Mouse (Mus musculus): ENCODE results near the gene Atp6v0c. TPM values are rescaled to one million over a fixed set of nuclear protein-coding genes. Genes with fewer than 3 reads are reported as not detected.
A peak's percentile ranks its signal among the peaks of the same experiment; 100 is the strongest.
"Not testable (repeated sequence)": the region's sequence is repeated elsewhere in the genome, so short reads cannot be mapped to it uniquely, and the experiment has no call there.

Atp6v0c gene
- polyA plus RNA-seq, 1 experiment from 2014 or later, result 473 TPM

DNA sequence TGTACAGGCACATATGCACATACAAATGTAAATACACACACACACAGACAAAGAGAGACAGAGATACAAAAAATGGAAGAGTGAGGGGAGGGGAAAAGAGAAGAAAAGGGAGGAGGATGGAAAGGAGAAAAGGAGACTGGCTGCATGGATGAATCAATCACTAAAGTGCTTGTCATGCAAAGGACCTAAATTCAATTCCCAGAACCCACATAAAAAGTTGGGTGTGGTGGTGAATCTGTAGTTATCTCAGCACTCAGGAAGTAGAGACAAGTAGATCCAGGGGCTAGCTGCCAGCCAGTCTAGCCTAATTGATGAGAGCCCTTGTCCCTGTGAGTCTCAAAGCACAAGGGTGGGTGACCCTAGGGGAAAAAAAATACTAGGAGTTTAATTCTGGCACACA is 35.4 kb downstream of the Atp6v0c start:
- H3K9me3 ChIP-seq (ENCODE audit: low read depth, low read length), result no peaks in the 10 kb centered on the region
- H3K4me1 ChIP-seq (ENCODE audit: insufficient read depth), result no peaks in the 10 kb centered on the region
- H3K36me3 ChIP-seq (ENCODE audit: insufficient read depth), result no peaks in the 10 kb centered on the region
- DNase-seq (no peak), ATAC-seq (ENCODE audit: insufficient read depth) (no peak)
- H3K27ac ChIP-seq (ENCODE audit: low read depth), result no peak overlapping the region
- H3K27me3 ChIP-seq (ENCODE audit: insufficient read depth, low read length), result no peaks in the 10 kb centered on the region
- H3K4me2 ChIP-seq, result no peak overlapping the region
- H3K9ac ChIP-seq, result no peak overlapping the region
- H3K4me3 ChIP-seq (ENCODE audit: low read depth, low read length), result no peak overlapping the region
- no peak for TF ChIP-seq CTCF (IDR thresholded peaks at IDR 0.05; ENCODE audit: low read depth)

DNA sequence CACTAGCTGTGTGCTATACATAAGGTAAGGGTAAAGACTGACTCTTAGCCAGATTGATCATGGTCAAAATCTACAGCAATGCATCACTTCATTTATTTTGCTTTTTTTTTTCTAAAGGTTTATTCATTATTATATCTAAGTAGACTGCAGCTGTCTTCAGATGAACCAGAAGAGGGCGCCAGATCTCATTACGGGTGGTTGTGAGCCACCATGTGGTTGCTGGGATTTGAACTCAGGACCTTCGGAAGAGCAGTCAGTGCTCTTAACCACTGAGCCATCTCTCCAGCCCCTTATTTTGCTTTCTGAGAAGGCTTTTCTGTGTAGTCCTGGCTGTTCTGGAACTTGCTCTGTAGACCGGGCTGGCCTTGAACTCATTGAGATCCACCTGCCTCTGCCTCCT is 36.6 kb downstream of the Atp6v0c start:
- WGBS, result 82% methylated on average over 4 of the region's 4 CpGs
- not testable (repeated sequence) for H3K4me3 ChIP-seq (ENCODE audit: low read depth, low read length); H3K4me1 ChIP-seq (ENCODE audit: insufficient read depth); H3K4me2 ChIP-seq; H3K9ac ChIP-seq; DNase-seq; ATAC-seq (ENCODE audit: insufficient read depth); H3K27me3 ChIP-seq (ENCODE audit: insufficient read depth, low read length); H3K36me3 ChIP-seq (ENCODE audit: insufficient read depth); H3K9me3 ChIP-seq (ENCODE audit: low read depth, low read length); H3K27ac ChIP-seq (ENCODE audit: low read depth)

GRCm38 (mm10) chr17:24131570-24131969 is 37.9 kb downstream of the Atp6v0c start:
- no peak for DNase-seq
- WGBS, result 88% methylated on average over 3 of the region's 3 CpGs

GRCm38 (mm10) chr17:24129246-24129645 is 40.3 kb downstream of the Atp6v0c start:
- WGBS, result 88% methylated on average over 4 of the region's 4 CpGs
- H3K27ac ChIP-seq (ENCODE audit: low read depth), result not testable (repeated sequence)

More at GRCm38 (mm10) chr17:24131570-24131969, 37.9 kb downstream of the Atp6v0c start:
- Histone ChIP-seq H3K36me3 (ENCODE audit: insufficient read depth) (no peaks in the 10 kb centered on the region), H3K4me2 (no peak overlapping the region), H3K4me3 (ENCODE audit: low read depth, low read length) (no peak overlapping the region), H3K9me3 (ENCODE audit: low read depth, low read length) (no peaks in the 10 kb centered on the region), H3K27me3 (ENCODE audit: insufficient read depth, low read length) (no peaks in the 10 kb centered on the region), H3K27ac (ENCODE audit: low read depth) (no peak overlapping the region), H3K9ac (no peak overlapping the region), H3K4me1 (ENCODE audit: insufficient read depth) (no peaks in the 10 kb centered on the region)
- TF ChIP-seq CTCF (IDR thresholded peaks at IDR 0.05; ENCODE audit: low read depth), result peak; percentile 30
- no peak for ATAC-seq (ENCODE audit: insufficient read depth)

DNA sequence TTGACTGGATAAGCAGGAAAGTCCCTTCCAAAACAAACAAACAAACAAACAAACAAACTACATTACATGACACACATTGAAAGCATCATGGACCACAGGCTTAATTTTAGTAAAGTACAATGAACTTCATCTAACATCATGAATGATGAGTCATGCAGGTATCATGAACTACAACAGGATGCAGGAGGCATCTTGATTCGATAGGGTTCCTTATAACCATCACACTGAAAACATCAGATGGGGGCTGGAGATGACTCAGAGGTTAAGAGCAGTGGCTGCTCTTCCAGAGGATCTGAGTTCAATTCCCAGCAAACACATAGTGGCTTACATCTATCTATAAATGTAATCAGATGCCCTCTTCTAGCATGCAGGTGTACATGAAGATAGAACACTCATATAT is 41.9 kb downstream of the Atp6v0c start:
- ATAC-seq (ENCODE audit: insufficient read depth), result no peak
- H3K9ac ChIP-seq, result no peak overlapping the region
- no peak for TF ChIP-seq CTCF (IDR thresholded peaks at IDR 0.05; ENCODE audit: low read depth)
- no peaks in the 10 kb centered on the region for H3K9me3 ChIP-seq (ENCODE audit: low read depth, low read length)
- no peak for DNase-seq
- no peak overlapping the region for H3K4me2 ChIP-seq
- no peaks in the 10 kb centered on the region for H3K36me3 ChIP-seq (ENCODE audit: insufficient read depth)
- no peaks in the 10 kb centered on the region for H3K4me1 ChIP-seq (ENCODE audit: insufficient read depth)
- H3K27me3 ChIP-seq (ENCODE audit: insufficient read depth, low read length), result no peaks in the 10 kb centered on the region
- 79% methylated on average over 1 of the region's 1 CpGs for WGBS
- no peak overlapping the region for H3K27ac ChIP-seq (ENCODE audit: low read depth)
- no peak overlapping the region for H3K4me3 ChIP-seq (ENCODE audit: low read depth, low read length)

More at GRCm38 (mm10) chr17:24129246-24129645, 40.3 kb downstream of the Atp6v0c start:
- ATAC-seq (ENCODE audit: insufficient read depth); H3K9me3 ChIP-seq (ENCODE audit: low read depth, low read length); H3K4me1 ChIP-seq (ENCODE audit: insufficient read depth); H3K9ac ChIP-seq; H3K4me2 ChIP-seq; H3K27me3 ChIP-seq (ENCODE audit: insufficient read depth, low read length); DNase-seq; H3K36me3 ChIP-seq (ENCODE audit: insufficient read depth); H3K4me3 ChIP-seq (ENCODE audit: low read depth, low read length): not testable (repeated sequence)

DNA sequence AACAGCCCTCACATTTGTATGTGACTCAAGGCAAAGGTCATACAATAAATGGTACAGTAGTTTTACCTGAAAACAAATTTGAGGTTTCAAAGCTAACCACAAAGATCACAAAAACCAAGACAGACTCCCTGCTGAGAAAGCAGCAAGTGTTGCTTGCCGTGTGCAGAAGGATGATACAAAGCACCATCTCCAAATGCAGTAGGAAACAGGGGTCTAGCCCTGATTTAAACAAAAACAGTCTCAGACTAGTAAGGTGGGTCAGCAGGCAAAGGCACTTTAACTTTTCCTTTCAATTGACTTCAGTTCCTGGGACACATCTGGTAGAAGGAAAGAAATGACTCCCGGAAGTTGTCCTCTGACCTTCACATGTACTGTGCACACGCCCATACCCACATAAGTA is 42.7 kb downstream of the Atp6v0c start:
- ATAC-seq (ENCODE audit: insufficient read depth), result no peak
- H3K4me2 ChIP-seq, result no peak overlapping the region
- H3K9ac ChIP-seq, result no peak overlapping the region
- H3K9me3 ChIP-seq (ENCODE audit: low read depth, low read length), result no peaks in the 10 kb centered on the region
- no peaks in the 10 kb centered on the region for H3K36me3 ChIP-seq (ENCODE audit: insufficient read depth)
- no peaks in the 10 kb centered on the region for H3K27me3 ChIP-seq (ENCODE audit: insufficient read depth, low read length)
- no peak overlapping the region for H3K27ac ChIP-seq (ENCODE audit: low read depth)
- 70% methylated on average over 3 of the region's 3 CpGs for WGBS
- no peak for DNase-seq
- no peak for TF ChIP-seq CTCF (IDR thresholded peaks at IDR 0.05; ENCODE audit: low read depth)
- H3K4me3 ChIP-seq (ENCODE audit: low read depth, low read length), result no peak overlapping the region
- H3K4me1 ChIP-seq (ENCODE audit: insufficient read depth), result no peaks in the 10 kb centered on the region

DNA sequence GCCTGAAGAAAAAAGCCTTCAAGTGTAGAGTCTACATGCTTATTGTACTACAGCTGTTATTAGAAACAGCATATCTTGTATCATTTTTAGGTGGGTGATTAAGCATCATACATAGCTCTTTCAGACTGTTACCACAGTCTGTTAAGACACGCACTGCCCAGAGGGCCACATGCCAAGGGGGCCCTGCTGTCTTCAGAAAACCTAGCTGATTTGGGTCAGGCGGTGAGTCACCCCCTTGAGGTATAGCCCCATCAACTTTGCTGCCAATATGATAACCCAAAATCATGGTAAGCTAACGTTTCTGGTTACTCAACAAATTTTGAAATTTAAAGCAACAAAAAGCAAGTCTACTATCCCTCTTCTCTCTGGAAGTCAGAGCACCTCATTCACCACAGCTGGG is 50.1 kb downstream of the Atp6v0c start:
- Histone ChIP-seq H3K9me3 (ENCODE audit: low read depth, low read length) (no peaks in the 10 kb centered on the region), H3K4me1 (ENCODE audit: insufficient read depth) (no peaks in the 10 kb centered on the region), H3K36me3 (ENCODE audit: insufficient read depth) (no peaks in the 10 kb centered on the region), H3K9ac (no peak overlapping the region), H3K4me3 (ENCODE audit: low read depth, low read length) (no peak overlapping the region), H3K27me3 (ENCODE audit: insufficient read depth, low read length) (no peaks in the 10 kb centered on the region), H3K27ac (ENCODE audit: low read depth) (no peak overlapping the region), H3K4me2 (no peak overlapping the region)
- no peak for DNase-seq
- TF ChIP-seq CTCF (IDR thresholded peaks at IDR 0.05; ENCODE audit: low read depth), result no peak
- ATAC-seq (ENCODE audit: insufficient read depth), result no peak
- WGBS, result 75% methylated on average over 3 of the region's 3 CpGs

Other genes starting within 250 kb of the Atp6v0c start
- gene Sbp, start 228.0 kb downstream of the Atp6v0c start, polyA plus RNA-seq (2014; fragmentation: Nextera tagmentation; extraction: Ambion mirVana), result not detected in 2 replicates
- not detected in 2 replicates for gene Sbpl, start 214.4 kb downstream of the Atp6v0c start, polyA plus RNA-seq (2014; fragmentation: Nextera tagmentation; extraction: Ambion mirVana)
- gene Prss30, start 189.1 kb downstream of the Atp6v0c start, polyA plus RNA-seq (2014; fragmentation: Nextera tagmentation; extraction: Ambion mirVana), result 0.20 TPM in 1 of 2 replicates, not detected in the other
- 2.1 TPM in 2 replicates for gene Prss22, start 171.6 kb downstream of the Atp6v0c start, polyA plus RNA-seq (2014; fragmentation: Nextera tagmentation; extraction: Ambion mirVana)
- gene Prss27, start 131.6 kb downstream of the Atp6v0c start, polyA plus RNA-seq (2014; fragmentation: Nextera tagmentation; extraction: Ambion mirVana), result 0.20 and 0.24 TPM in 2 replicates
- gene Kctd5, start 96.2 kb downstream of the Atp6v0c start, polyA plus RNA-seq (2014; fragmentation: Nextera tagmentation; extraction: Ambion mirVana), result 64.4 and 69.6 TPM in 2 replicates
- gene Pdpk1, start 18.8 kb downstream of the Atp6v0c start, polyA plus RNA-seq (2014; fragmentation: Nextera tagmentation; extraction: Ambion mirVana), result 34.9 and 37.3 TPM in 2 replicates
- 23.6 and 33.3 TPM in 2 replicates for gene Amdhd2, start 5.9 kb downstream of the Atp6v0c start, polyA plus RNA-seq (2014; fragmentation: Nextera tagmentation; extraction: Ambion mirVana)
- gene Tbc1d24, start 35.9 kb upstream of the Atp6v0c start, polyA plus RNA-seq (2014; fragmentation: Nextera tagmentation; extraction: Ambion mirVana), result 6.4 and 7.0 TPM in 2 replicates
- gene Ntn3, start 39.8 kb upstream of the Atp6v0c start, polyA plus RNA-seq (2014; fragmentation: Nextera tagmentation; extraction: Ambion mirVana), result 8.2 and 10.3 TPM in 2 replicates
- 14.5 and 15.2 TPM in 2 replicates for gene Tedc2, start 51.1 kb upstream of the Atp6v0c start, polyA plus RNA-seq (2014; fragmentation: Nextera tagmentation; extraction: Ambion mirVana)
- 79.3 and 81.1 TPM in 2 replicates for gene Ccnf, start 81.8 kb upstream of the Atp6v0c start, polyA plus RNA-seq (2014; fragmentation: Nextera tagmentation; extraction: Ambion mirVana)
- gene Abca17, start 181.4 kb upstream of the Atp6v0c start, polyA plus RNA-seq (2014; fragmentation: Nextera tagmentation; extraction: Ambion mirVana), result not detected in 2 replicates
- 16.2 and 17.4 TPM in 2 replicates for gene Abca3, start 182.2 kb upstream of the Atp6v0c start, polyA plus RNA-seq (2014; fragmentation: Nextera tagmentation; extraction: Ambion mirVana)
- gene Rnps1, start 244.9 kb upstream of the Atp6v0c start, polyA plus RNA-seq (2014; fragmentation: Nextera tagmentation; extraction: Ambion mirVana), result 282 and 292 TPM in 2 replicates